Mouse (Mus musculus) spleen, embryonic (tissue): ENCODE results near the gene Sema3f.

ENCODE experiments used
- CTCF ChIA-PET: fragments of 350-600 bp; sonication (Branson Sonifier 250); formaldehyde crosslinking; loops from one replicate; lab custom pipeline; 2022; lab: Charles Lee

The Sema3f gene

DNA sequence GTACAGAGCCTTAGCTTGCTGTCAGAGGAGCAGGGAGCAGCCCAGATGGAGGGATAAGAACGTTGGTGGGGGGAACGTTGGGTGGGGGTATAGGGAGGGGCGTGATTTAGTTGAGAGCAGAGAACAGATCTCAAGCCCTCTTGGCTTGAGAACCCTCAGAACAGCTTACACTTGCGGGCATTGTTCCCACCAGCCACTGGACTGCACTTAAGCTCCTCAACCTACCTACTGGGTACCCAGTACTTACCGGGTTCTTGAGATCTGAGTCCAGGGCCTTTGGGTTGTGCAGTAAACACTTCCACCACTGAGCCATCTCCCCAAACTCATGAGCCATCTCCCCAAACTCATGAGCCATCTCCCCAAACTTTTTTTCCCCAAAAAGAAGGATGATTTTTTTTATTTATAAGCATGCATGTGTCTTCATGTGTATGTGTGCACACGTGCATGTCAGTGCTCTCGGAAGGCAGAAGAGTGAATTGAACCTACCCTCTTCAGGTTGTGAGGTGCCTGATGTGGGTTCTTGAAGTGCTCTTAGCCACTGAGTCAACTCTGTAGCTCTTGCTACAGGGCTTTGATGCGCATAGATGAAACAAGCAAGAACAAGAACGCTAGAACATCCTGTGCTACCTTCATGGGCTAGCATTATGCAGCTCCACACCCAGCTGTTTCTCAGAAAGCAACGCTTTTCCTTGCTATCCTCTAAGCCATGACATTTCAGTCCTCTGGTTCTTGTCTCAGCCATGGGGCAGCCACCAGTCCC is 8.7 kb upstream of the Sema3f start:
- CTCF ChIA-PET: interaction anchor here (0.6 kb wide), 1 partner anchor 8 kb away, joined by 6 read pairs; no protein-coding TSS in a partner anchor

DNA sequence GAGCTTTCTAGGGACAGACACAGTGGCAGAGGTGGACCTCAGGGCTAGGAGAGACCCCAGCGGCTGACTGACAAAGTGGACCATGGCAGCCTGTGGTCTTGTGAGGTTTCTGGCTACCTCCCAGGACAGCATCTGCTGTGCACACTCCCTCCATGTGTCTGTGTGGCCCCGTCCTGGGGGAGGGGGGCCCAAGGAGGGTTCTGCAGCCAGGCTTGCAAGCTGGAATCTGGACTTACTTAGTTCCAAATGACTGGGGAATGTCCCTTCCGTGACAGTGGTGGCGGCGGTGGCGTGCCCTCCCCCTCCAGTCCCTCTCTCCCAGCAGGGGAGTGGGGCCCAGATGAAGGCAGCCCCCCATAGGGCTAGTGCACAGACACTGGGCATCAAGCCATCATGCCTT is 6.7 kb upstream of the Sema3f start:
- CTCF ChIA-PET: no interaction called here

DNA sequence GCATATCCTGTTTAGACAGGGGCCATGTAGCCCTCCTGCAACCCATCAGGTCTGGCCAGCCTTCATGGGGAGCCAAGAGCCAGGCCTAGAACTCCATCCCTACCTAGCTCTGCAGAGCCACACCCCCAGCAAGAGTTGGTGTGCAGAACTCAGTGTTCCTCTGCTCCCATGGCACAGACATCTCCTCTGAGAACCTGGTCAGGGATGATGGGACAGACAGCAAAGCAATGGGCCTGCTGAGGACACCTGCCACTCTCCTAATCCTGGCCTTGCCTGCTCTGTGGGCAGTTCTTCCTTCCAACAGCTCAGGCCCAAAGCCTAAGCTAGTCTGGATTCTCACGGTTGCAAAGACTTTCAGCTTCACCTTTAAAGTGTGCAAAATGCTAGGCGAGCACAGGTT is 5.4 kb upstream of the Sema3f start:
- CTCF ChIA-PET: no interaction called here

DNA sequence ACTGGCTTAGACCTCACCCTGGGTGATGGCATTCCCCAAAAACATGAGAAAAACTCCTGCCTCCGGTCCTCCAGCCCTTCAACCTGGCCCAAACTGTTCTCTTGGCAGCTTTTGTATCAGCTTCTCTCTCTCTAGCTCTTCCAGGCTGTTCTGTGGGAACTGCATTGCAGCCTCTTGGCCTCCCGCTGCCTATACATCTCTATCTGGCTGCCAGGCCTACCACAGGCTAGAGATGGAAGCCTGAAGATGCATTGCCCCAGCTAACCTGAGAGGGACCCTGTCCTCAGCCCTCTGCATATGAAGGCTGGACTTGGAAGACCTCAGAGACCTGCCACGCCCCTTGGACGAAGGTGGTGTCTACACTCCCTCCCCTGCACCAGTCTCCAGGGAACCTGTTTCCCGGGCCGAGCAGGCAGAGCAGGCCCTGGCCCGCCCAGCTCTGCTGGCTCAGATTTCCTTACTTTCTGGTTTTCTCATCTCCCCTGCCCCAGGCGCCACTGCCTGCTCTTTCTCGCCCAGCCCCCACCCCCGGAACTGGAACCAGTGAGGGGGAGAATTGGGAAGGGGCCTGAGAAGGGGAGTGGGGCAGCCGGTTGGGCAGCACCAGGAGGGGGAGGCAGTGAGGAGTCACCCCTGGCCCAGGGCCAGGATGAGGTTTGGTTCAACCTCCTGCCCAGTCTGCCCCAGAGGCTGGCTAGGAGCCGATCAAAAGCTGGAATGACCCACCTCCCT is 4.1 kb upstream of the Sema3f start:
- CTCF ChIA-PET: interaction anchor here (0.6 to 1.2 kb wide), 2 partner anchors 11 to 455 kb away, joined by 3 to 6 read pairs; no protein-coding TSS in a partner anchor

- CTCF ChIA-PET: no interaction called here
These were observed 1.1 kb downstream of the Sema3f start for GRCm38 (mm10) chr9:107709096-107709696.

DNA sequence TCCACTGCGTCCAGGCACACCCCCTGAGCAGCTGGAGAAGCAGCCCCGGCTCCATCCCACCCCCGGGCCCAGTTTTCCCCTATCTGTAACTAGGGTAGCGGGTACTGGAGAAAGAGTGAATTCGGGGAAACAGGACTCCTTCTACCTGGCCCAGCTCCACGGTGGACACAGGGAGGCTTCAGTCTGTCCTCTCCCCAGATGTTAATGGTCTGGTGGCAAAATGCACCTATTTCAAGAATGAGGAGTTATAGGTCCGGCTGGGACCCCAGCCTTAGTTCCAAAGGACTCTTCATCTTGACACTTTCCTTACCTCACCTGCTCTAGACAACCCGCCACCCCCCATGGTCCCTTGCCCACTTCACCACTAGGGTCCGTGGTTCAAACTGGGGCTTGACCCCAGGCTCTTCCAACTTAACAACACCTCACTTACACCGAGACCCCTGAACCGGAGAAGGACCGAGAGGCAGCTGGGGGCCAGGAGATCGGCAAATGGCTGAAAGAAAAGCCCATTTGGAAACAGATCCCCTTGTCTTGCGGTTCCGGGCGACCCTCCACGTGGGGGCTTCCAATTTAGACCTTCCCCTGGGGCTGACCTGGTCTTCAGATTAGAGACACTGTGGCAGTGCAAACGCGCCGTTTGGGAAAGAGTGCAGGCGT is 1.7 kb downstream of the Sema3f start:
- CTCF ChIA-PET: interaction anchor here (0.7 kb wide), 1 partner anchor 27 kb away, joined by 4 read pairs; no protein-coding TSS in a partner anchor

- CTCF ChIA-PET: interaction anchor here (0.7 kb wide), 1 partner anchor 27 kb away, joined by 4 read pairs; no protein-coding TSS in a partner anchor
These were observed 2.4 kb downstream of the Sema3f start for GRCm38 (mm10) chr9:107707701-107708438.

GRCm38 (mm10) chr9:107706781-107707211 is 3.5 kb downstream of the Sema3f start:
- CTCF ChIA-PET: no interaction called here

GRCm38 (mm10) chr9:107703337-107704122 is 6.7 kb downstream of the Sema3f start:
- CTCF ChIA-PET: no interaction called here

DNA sequence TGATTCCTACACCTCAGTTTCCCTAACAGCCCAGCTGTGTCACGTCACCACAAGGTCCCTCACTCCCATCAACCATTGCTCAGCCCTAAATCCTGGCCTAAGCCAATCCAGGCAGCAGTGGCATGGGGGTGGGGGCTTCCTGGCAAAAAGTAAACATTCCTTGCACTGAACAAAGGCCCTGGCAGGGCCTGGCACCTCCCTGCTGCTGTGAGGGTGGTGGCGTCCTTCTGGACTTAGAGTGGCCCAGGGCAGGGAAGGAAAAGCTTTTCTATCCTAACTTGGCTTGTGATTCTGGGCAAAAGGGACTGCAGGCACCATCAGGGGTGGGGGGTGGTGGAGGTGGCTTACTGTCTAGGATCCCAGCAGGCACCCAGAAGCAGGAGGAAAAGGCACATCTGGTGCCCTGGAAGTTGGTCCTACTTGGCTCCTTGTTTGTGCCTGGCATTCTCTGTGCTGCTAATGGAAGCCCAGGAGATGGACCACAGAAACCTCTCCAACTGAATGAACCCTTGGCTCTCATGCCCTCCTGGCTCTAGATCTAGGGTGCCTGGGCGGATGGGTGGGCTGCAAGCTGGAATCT is 7.6 kb downstream of the Sema3f start:
- CTCF ChIA-PET: interaction anchor here (0.7 kb wide), 1 partner anchor 41 kb away, joined by 15 read pairs; no protein-coding TSS in a partner anchor

DNA sequence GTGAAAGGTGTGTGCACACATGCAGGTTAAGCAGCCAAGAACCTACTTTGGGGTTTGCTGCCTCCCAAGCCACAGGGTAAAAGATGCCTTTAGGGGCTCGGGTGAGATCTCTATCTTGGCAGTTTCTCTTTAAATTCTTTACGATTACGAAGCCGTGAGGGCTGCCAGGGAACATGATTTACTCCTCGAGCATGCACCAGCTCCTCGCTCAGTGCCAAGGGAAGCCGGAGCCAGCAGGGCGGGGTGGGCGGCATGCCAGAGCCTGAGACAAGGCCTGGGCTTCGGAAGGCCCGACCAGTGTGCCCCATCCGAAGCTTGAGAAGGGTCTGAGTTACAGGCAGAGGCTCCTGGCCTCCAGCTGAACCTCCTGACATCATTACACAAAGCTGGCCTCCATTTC is 8.7 kb downstream of the Sema3f start:
- CTCF ChIA-PET: no interaction called here

DNA sequence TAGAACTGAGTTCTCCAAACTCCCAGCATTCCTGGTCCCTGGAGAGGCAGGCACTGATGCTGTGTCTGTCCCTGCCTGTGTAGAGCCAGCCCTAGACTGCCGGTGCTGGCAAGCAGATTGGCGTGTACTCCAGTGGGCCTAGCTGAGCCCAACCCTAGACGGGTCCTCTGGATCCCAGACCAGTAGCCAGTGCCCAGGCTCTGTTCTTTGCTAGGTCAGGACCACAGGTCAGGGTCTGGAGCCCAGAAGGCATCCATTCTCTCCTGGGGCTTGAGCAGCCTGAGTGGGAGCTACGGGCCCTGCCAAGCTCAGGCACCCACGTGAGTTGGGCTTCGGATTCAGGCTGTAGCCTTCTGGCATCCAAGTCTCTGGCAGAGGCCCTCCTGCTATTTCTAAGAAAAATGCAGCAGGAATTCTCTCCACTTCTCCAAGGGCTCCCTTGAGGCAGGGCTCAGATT is 10.1 kb downstream of the Sema3f start:
- CTCF ChIA-PET: no interaction called here

DNA sequence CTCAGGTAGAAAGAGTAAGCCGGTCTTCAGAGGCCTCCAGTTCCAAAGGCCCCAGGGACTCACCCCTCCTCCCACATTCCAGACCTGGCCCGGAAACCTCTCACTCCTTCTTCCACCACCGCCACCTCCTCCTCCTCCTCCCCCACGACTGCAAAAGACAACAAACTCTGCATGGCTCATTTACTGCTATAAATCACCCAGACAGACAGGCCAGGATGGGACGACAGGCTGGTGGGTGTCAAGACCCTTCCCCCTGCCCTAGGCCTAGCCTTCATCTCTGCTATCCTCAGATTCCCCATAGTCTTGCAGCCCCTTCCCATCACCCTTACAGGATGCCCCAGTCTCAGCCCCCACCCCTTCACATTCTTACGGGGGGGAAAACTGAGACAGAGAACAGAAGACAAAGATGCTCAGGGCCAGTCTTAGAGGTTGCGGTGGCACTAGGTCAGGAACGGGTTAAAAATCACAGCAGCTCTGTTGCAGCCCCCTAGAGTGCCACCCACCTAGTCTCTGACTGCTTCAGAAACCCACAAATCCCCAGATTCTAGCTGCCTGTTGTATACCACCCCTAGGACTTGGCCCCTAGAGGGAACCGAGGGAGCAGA is 10.8 kb downstream of the Sema3f start:
- CTCF ChIA-PET: no interaction called here

DNA sequence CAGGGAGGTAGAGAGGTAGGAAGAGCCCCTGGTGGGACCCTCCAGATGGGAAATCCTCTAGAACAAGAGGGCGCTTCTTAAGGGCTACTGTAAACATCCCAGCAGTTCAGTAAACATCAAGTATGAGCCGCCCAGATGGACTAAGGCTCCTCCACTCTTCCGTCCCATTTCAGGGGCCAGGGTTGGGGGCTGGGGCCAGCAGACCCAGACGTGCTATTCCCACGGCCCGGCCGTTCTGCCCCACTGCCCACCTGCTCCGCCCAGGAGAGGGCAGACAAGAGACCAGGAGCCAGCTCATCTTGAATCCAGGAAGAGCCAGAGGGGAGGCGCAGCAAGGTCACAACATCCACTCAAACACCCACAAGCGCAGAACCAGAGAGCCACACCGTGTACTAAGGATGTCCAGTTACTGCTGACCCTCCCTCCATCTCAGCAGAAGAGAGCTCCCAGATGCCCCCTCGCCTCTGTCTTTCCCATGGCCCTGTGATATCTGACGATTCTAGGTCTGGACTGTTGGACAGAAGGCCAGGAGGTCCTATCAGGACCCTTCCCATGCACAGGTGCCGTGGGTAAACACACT is 11.6 kb downstream of the Sema3f start:
- CTCF ChIA-PET: no interaction called here

DNA sequence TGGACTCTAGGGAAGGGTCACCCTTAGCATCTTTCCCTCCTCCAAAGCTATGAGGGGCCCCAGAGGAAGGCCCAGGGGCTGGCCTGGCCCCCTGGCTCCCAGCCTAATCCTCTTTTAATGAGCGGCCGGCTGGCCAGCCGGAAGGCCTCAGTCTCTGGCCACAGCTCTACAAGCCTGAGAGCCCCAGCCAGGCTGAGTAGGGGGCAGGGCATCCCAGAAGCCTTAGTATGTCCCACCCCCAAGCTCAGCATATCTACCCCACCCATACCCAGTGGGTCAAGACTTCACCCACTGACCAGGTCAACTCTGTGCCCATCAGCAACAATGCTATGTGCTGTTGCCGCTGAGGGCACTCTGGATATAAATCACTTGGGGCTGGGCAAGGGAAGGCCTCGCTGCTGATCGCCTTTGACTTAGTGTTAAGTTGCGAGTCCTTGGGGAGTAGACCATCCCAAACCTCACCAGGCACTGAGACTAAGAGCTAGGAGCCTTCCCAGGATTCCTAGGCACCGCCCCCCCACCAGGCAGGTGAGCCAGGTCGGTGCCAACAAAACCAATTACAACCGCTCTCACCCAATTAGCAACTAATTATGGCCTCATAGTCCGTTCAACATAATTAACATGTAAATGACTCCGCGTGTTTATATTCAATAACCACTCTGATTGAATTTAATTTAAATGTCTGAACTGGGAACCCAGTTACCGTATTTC is 12.3 kb downstream of the Sema3f start:
- CTCF ChIA-PET: no interaction called here

GRCm38 (mm10) chr9:107696845-107697610 is 13.2 kb downstream of the Sema3f start:
- CTCF ChIA-PET: interaction anchor here (0.5 kb wide), 1 partner anchor 21 kb away, joined by 3 read pairs; no protein-coding TSS in a partner anchor

- CTCF ChIA-PET: interaction anchor here (0.5 kb wide), 1 partner anchor 22 kb away, joined by 3 read pairs; no protein-coding TSS in a partner anchor
These were observed 14.2 kb downstream of the Sema3f start for GRCm38 (mm10) chr9:107696106-107696479.
